Mouse (Mus musculus): ENCODE results near the gene Smim22.

DNA sequence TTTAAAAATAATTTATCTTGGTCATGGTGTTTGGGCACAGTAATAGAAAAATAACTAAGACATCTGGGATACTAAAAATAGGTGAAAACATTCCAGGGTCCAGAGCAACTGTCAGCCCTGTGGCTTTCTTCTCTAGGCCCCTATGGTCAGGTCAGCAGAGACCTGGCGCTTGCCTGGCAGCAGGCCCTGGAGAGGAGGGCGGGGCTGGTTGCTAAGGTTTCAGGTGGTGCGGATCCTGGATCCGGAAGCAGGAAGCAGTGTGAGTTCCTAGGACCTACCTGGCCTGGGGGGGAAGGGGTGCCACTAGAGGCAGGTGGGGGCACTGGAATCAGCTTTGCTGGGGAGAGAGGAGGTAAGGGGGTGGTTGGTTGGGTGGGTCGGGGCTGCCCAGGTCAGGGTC, at the start of gene Smim22:
- no peak for TF ChIP-seq HCFC1 (IDR thresholded peaks at IDR 0.05; ENCODE audit: borderline replicate concordance, insufficient read depth, low read length)
- no peak for TF ChIP-seq ZC3H11A (IDR thresholded peaks at IDR 0.05; ENCODE audit: borderline replicate concordance, low read depth, low read length)
